Mouse (Mus musculus): ENCODE measurements around the gene Gpx6. TPM values are rescaled to one million over a fixed set of nuclear protein-coding genes. Genes with fewer than 3 reads are reported as not detected.

Gpx6 gene
- polyA plus RNA-seq, 1 experiment from 2014 or later: 0.24 TPM

DNA sequence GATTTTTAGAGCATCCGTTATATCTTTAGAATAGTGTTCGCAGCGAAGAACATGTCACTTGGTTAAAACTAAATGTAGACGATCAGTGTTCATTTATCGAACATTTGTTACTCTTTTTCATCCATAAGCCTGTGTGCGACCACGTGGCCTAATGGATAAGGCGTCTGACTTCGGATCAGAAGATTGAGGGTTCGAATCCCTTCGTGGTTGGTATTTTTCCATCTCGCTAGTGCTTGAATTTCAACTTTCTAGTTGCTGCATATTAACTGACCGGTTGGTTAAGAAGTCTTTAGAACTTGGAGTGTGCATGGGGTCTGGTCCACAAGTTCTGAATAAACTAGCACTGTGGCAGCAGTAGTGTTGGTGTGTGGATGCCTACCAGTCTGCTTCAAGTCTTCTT lies 32.4 kb upstream of the Gpx6 start:
- H3K9ac ChIP-seq (replicated peaks): peak overlapping the region; percentile 43; the same call in 1 of the 2 replicates
- H3K27me3 ChIP-seq (replicated peaks): no peaks in the 10 kb centered on the region; the same call in 1 of the 2 replicates
- H3K36me3 ChIP-seq: no peaks in the 10 kb centered on the region
- H3K9me3 ChIP-seq (replicated peaks): no peaks in the 10 kb centered on the region
- peak; percentile 75 for ATAC-seq (ENCODE audit: low FRiP score)
- H3K4me3 ChIP-seq (replicated peaks): peak overlapping the region; percentile 52
- peaks cover 7% of the 10 kb centered on the region; the same call in 1 of the 2 replicates for H3K4me1 ChIP-seq
- H3K4me2 ChIP-seq: peak overlapping the region; percentile 69
- H3K27ac ChIP-seq (replicated peaks): no peak overlapping the region
- under 1% methylated on average over 13 of the region's 13 CpGs for WGBS

DNA sequence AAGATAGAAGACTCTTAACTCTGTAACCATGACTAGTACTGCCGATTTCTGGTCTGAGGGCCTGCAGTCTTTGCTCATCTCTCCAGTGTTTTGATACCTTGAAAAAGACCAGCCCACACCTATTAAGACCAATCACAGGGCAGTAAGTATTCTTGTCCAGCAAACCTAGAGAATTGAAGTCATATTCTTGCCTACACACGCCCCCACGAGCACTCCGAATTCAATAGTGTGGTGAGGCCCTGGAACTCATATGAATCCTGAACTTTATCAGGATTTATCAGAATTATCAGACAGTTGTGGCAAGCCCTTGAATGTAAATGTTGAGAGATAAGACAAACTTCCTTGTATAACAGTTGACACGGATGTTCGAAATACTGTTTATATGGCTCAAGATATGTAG lies 19.3 kb upstream of the Gpx6 start, which contains the start of gene Gpx5:
Gene Gpx5, minus strand, starts transcription at position 101 of the 400 bp plus-strand sequence.
- no peak for ATAC-seq (ENCODE audit: low FRiP score)
- Histone ChIP-seq H3K4me1 (no peaks in the 10 kb centered on the region), H3K27ac (replicated peaks) (no peak within 1 kb of the TSS), H3K36me3 (no peaks in the 10 kb centered on the region), H3K9me3 (replicated peaks) (no peaks in the 10 kb centered on the region), H3K4me2 (no peak within 1 kb of the TSS), H3K27me3 (replicated peaks) (no peaks in the 10 kb centered on the region), H3K4me3 (replicated peaks) (no peak within 1 kb of the TSS), H3K9ac (replicated peaks) (no peak within 1 kb of the TSS)
- WGBS: 97% methylated on average over 6 of the region's 6 CpGs

DNA sequence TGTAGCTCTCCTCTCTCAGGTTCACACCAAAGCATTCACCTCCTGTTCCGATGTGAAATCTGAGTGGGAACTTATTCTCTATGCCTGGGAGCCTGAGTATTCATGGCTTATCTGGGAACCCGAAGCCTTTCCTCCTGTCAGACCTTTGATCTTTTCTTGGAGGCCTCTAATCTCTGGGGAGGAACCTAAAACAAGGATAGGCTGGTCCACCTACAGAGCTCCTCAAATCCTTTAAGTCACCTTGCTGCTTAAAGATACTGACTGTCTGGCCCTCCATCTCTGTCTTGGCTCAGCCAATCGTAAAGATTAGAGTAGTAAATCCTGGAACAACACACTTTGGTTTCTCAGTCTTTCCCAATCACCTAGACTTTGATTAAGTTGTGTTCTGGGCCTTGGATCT lies 13.4 kb upstream of the Gpx6 start:
- no peak overlapping the region for H3K9ac ChIP-seq (replicated peaks)
- H3K27ac ChIP-seq (replicated peaks): no peak overlapping the region
- WGBS: 51% methylated on average over 3 of the region's 3 CpGs
- no peak for ATAC-seq (ENCODE audit: low FRiP score)
- no peaks in the 10 kb centered on the region for H3K27me3 ChIP-seq (replicated peaks)
- no peak overlapping the region for H3K4me3 ChIP-seq (replicated peaks)
- no peaks in the 10 kb centered on the region for H3K4me1 ChIP-seq
- H3K36me3 ChIP-seq: no peaks in the 10 kb centered on the region
- H3K9me3 ChIP-seq (replicated peaks): no peaks in the 10 kb centered on the region
- H3K4me2 ChIP-seq: no peak overlapping the region

DNA sequence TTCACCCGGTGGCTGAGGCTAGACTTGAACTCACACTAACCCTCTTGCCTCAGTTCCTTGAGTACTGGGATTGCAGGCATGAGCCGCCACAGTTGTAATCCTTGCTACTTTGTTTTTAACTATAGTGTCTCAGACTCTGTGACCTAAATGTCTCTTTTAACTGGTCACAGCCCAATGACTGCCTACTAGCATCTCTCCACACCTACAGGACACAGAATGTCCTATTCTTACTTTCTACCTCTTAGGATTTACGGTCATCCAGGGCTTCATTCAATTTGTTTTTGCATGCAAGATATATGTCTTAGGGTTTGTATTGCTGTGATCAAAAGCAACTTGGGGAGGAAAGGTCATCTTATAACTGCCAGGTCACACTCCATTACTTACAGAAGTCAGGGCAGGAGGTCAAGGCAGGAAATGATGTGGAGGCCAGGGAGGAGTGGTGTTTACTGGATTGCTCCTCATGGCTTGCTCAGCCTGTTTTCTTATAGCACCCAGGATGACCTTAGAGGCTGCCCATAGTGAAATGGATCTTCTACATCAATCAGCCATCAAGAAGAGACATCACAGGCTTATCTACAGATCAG lies 7.3 kb upstream of the Gpx6 start:
- Histone ChIP-seq H3K27ac (replicated peaks) (no peak overlapping the region), H3K9me3 (replicated peaks) (no peaks in the 10 kb centered on the region), H3K4me1 (no peaks in the 10 kb centered on the region), H3K4me3 (replicated peaks) (no peak overlapping the region), H3K9ac (replicated peaks) (no peak overlapping the region), H3K4me2 (no peak overlapping the region), H3K36me3 (no peaks in the 10 kb centered on the region), H3K27me3 (replicated peaks) (no peaks in the 10 kb centered on the region)
- no peak for ATAC-seq (ENCODE audit: low FRiP score)
- 85% methylated on average over 3 of the region's 3 CpGs for WGBS

DNA sequence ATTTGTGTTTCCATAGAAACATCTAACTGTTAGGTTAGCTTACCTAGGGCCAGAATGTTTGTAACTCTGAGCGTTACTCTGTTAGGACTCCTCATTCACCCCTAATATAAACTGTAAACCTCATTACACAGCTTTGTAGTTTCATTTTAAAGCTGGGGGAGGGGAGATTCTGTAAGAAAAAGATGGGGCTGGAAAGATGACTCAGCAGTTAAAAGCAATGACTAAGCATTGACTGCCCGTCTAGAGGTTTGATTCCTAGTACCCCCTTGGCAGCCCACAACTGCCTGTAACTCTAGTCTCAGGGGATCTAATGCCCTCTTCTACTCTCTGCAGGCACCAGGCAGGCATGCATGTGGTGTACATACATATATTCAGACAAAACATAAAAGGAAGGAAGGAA lies 2.1 kb upstream of the Gpx6 start:
- WGBS: 82% methylated on average over 2 of the region's 2 CpGs
- H3K4me3 ChIP-seq (replicated peaks): no peak overlapping the region

DNA sequence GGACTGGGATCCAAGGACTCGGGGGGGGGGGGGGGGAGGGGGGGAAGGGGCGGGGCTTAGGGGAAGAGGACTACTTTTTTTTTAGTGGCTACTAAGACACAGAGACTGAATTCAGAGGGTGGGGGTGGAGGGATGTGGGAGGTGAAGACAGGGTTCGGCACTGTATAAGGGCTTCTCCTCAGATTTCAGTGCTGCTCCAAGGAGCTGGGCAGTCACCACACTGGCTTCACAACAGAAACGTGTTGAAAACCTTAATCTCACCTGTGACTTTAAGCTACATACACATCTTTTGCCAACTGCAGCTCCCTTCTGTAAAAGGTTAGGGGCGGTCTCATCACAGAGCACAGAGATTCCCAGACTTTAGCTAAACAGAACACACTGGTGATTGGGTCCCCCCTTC lies 929 bp downstream of the Gpx6 start:
- Histone ChIP-seq H3K27me3 (replicated peaks) (no peaks in the 10 kb centered on the region), H3K27ac (replicated peaks) (no peak overlapping the region), H3K9ac (replicated peaks) (no peak overlapping the region), H3K4me1 (no peaks in the 10 kb centered on the region), H3K36me3 (no peaks in the 10 kb centered on the region), H3K4me3 (replicated peaks) (no peak overlapping the region), H3K9me3 (replicated peaks) (no peaks in the 10 kb centered on the region), H3K4me2 (no peak overlapping the region)
- WGBS: 66% methylated on average over 3 of the region's 5 CpGs
- ATAC-seq (ENCODE audit: low FRiP score): no peak

More for the DNA sequence above, 2.1 kb upstream of the Gpx6 start:
- ATAC-seq (ENCODE audit: low FRiP score): no peak
- H3K27ac ChIP-seq (replicated peaks): no peak overlapping the region
- H3K4me1 ChIP-seq: no peaks in the 10 kb centered on the region
- no peaks in the 10 kb centered on the region for H3K36me3 ChIP-seq
- H3K9me3 ChIP-seq (replicated peaks): no peaks in the 10 kb centered on the region
- H3K27me3 ChIP-seq (replicated peaks): no peaks in the 10 kb centered on the region
- no peak overlapping the region for H3K9ac ChIP-seq (replicated peaks)
- H3K4me2 ChIP-seq: no peak overlapping the region

DNA sequence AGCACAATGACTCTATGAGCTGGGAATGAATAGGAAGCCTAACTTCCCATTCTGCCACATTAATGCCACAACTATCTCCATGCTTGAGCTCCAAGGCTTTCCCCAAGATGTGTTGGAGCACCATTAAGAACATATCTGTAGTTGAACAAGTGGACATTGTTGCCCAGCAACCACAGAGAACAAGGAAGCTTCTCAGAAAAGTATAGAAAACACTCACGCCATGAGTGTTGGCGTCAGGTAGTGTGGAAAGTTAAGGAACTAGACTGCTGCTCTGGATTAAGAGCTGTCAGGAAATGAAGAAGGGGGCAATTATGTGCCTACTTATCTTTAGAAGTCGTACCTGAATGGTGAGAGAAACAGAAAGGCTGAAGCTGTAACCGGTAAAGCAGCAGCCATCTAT lies 2.0 kb downstream of the Gpx6 start:
- WGBS: 88% methylated on average over 4 of the region's 4 CpGs
- Histone ChIP-seq H3K9me3 (replicated peaks) (no peaks in the 10 kb centered on the region), H3K27me3 (replicated peaks) (no peaks in the 10 kb centered on the region), H3K27ac (replicated peaks) (no peak overlapping the region), H3K36me3 (no peaks in the 10 kb centered on the region), H3K4me2 (no peak overlapping the region), H3K4me3 (replicated peaks) (no peak overlapping the region), H3K4me1 (no peaks in the 10 kb centered on the region), H3K9ac (replicated peaks) (no peak overlapping the region)
- no peak for ATAC-seq (ENCODE audit: low FRiP score)

DNA sequence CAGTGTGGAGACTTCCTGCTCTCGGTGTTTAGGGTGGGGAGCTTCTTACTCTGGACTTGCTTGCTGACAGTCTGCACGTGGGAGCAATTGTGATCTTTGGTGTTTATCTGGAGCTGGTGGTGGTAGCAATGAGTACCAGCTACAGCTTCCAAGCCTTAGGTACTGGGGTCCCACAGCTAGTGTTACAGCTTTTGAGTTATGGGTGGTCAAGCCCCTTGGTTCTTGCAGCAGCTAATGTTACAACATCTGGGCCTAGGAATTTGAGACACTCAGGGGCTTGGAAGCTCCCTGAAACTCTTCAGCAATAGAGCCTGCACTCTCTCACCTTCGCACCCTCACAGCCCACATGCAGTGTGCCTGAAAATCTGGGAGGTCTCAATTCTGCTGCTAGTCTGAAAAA lies 8.3 kb downstream of the Gpx6 start:
- Histone ChIP-seq H3K4me2 (no peak overlapping the region), H3K9ac (replicated peaks) (no peak overlapping the region), H3K4me1 (peaks cover 6% of the 10 kb centered on the region; the same call in 1 of the 2 replicates), H3K9me3 (replicated peaks) (no peaks in the 10 kb centered on the region), H3K27ac (replicated peaks) (no peak overlapping the region), H3K36me3 (no peaks in the 10 kb centered on the region), H3K27me3 (replicated peaks) (peaks cover 12% of the 10 kb centered on the region; the same call in 1 of the 2 replicates), H3K4me3 (replicated peaks) (no peak overlapping the region)
- WGBS: 74% methylated on average over 3 of the region's 3 CpGs
- no peak for ATAC-seq (ENCODE audit: low FRiP score)

DNA sequence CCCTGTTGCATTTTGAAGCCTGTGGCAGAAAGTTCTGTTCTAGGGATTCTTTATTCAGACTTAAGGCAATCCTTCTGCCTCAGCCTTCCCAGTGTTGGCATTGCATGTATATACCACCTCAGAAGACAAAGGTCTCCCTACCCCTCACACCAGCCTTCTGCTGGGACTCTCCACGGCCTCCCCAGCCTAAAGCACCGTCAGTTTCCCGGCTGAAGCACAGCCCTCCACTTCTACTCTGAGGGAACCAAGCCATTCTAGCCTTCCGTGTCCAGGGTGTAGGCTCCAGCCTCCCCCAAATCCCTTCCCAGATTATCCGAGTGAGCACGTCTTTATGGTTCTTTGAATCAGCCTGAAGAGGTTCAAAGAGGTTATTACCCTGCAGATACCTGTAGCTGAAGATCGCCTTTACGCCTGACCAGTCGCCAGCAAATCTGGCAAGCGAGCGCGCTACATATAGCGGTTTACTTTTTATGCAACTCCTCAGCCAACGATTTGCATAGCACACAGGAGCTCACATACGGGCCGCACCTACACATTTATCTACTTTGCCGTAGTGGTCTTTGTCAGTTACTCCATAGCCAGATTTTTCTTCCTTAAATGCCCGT lies 10.1 kb downstream of the Gpx6 start:
- peak; percentile 32; the same call in 1 of the 2 replicates for ATAC-seq (ENCODE audit: low FRiP score)
- Histone ChIP-seq H3K4me1 (peaks cover 9% of the 10 kb centered on the region), H3K9ac (replicated peaks) (peak overlapping the region; percentile 24; the same call in 1 of the 2 replicates), H3K27ac (replicated peaks) (no peak overlapping the region), H3K27me3 (replicated peaks) (peaks cover 12% of the 10 kb centered on the region; the same call in 1 of the 2 replicates), H3K9me3 (replicated peaks) (no peaks in the 10 kb centered on the region), H3K4me3 (replicated peaks) (peak overlapping the region; percentile 40), H3K4me2 (peak overlapping the region; percentile 55), H3K36me3 (no peaks in the 10 kb centered on the region)
- WGBS: 2% methylated on average over 18 of the region's 18 CpGs

DNA sequence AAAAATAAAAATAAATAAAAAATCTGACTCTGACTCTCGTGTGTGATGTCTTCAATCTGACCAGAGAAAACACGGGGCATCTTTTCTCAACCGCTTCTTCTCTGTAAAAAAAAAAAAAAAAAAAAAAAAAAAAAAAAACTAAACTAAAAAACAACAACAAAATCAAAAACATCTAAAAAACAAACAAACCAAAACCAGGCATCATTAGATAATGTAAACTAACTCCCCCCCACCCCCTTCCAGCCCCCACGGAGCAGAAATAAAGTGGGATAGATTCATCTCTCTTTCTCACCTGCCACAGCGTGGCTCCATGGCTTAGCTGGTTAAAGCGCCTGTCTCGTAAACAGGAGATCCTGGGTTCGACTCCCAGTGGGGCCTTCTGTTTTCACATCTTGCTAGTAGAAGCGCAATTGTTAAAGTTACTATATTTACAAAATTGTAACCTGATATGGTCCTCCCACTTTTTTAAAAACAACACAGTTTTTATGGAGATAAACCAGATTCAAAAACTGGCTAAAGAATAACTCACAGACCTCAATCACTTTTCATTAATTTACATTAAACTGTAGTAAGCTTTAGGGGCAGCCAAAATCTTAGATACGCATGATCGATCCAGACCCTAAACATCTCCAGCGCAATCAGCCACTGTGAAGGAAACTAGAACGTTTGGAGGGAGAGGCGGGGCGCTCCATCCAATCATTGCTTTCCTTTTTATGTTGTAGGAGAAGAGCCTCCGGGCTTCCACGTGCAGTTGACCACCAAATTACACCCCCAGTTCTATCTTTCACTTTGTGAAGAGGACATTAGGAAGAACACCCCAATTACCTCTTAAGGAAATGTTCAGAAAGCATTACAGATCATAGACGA lies 10.8 kb downstream of the Gpx6 start:
- Histone ChIP-seq H3K4me2 (peak overlapping the region; percentile 55), H3K36me3 (no peaks in the 10 kb centered on the region), H3K4me1 (peaks cover 16% of the 10 kb centered on the region), H3K9ac (replicated peaks) (peak overlapping the region; percentile 24; the same call in 1 of the 2 replicates), H3K4me3 (replicated peaks) (peak overlapping the region; percentile 40), H3K27ac (replicated peaks) (no peak overlapping the region), H3K27me3 (replicated peaks) (peaks cover 12% of the 10 kb centered on the region; the same call in 1 of the 2 replicates), H3K9me3 (replicated peaks) (no peaks in the 10 kb centered on the region)
- ATAC-seq (ENCODE audit: low FRiP score): no peak; the same call in 1 of the 2 replicates
- WGBS: 19% methylated on average over 18 of the region's 18 CpGs

DNA sequence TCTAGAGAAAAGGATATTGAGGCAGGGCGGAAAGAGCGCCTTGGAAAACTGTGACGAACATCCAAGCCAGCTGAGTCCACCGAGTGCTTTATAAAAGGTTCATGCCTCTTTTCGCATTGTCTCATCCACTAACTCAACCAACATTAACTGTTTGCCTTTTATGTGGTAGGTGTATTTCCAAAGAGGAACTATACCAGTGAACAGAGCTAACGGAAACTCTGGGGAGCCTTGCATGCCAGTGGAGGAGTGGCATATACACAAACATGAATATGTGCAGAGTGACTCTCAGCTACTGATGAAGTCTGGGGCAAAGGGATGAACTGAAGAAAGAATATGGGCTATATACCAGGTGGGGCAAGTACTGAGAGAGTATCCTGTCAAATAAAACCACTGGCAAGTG lies 11.5 kb downstream of the Gpx6 start:
- H3K4me2 ChIP-seq: peak overlapping the region; percentile 55
- 62% methylated on average over 6 of the region's 6 CpGs for WGBS
- H3K4me3 ChIP-seq (replicated peaks): no peak overlapping the region
- H3K4me1 ChIP-seq: peaks cover 16% of the 10 kb centered on the region
- no peak for ATAC-seq (ENCODE audit: low FRiP score)
- no peaks in the 10 kb centered on the region for H3K36me3 ChIP-seq
- H3K9me3 ChIP-seq (replicated peaks): no peaks in the 10 kb centered on the region
- no peak overlapping the region for H3K27ac ChIP-seq (replicated peaks)
- no peak overlapping the region for H3K9ac ChIP-seq (replicated peaks)
- peaks cover 16% of the 10 kb centered on the region; the same call in 1 of the 2 replicates for H3K27me3 ChIP-seq (replicated peaks)
